Mouse (Mus musculus) embryonic facial prominence, embryonic 14.5 days (tissue): ENCODE measurements around the gene Limch1. TPM values are rescaled to one million over a fixed set of nuclear protein-coding genes. Genes with fewer than 3 reads are reported as not detected.
A peak's percentile ranks its signal among the peaks of the same experiment; 100 is the strongest.

Experiments
- ATAC-seq: fragments of 200-750 bp; cut with Nextera tagmentation; 2 replicates; pipeline ENCODE4 v1.8.0; 2017; ENCODE audit warnings: low read depth, moderate number of reproducible peaks, moderate TSS enrichment
- DNase-seq: peaks from one replicate; pipeline ENCODE4 v3.0.0-alpha.2; 2015; ENCODE audit warnings: low spot score
- H3K27ac ChIP-seq: fragments of 300-500 bp; sonication (generic); replicated peaks from 2 replicates; pipeline ENCODE4 v1.5.1; 2014; ENCODE audit warnings: low read depth, mild to moderate bottlenecking, low read length, moderate library complexity
- H3K27me3 ChIP-seq: fragments of 300-500 bp; sonication (generic); replicated peaks from 2 replicates; pipeline ENCODE4 v1.6.1; 2014; ENCODE audit warnings: low read length; ENCODE audit not compliant: control insufficient read depth, insufficient read depth
- H3K36me3 ChIP-seq: fragments of 300-500 bp; sonication (generic); 2 replicates; pipeline ENCODE4 v1.6.1; 2014; ENCODE audit warnings: low read length, mixed read lengths; ENCODE audit not compliant: control insufficient read depth, insufficient read depth
- H3K4me1 ChIP-seq: fragments of 300-500 bp; sonication (generic); 2 replicates; pipeline ENCODE4 v1.6.1; 2014; ENCODE audit warnings: antibody characterized with exemption, low read length; ENCODE audit not compliant: control insufficient read depth, insufficient read depth
- H3K4me2 ChIP-seq: fragments of 300-500 bp; sonication (generic); 2 replicates; pipeline ENCODE4 v1.6.1; 2014; ENCODE audit warnings: low read depth, mild to moderate bottlenecking, low read length, moderate library complexity, mixed read lengths
- H3K4me3 ChIP-seq: fragments of 300-500 bp; sonication (generic); 2 replicates; pipeline ENCODE4 v1.5.1; 2014; ENCODE audit warnings: low read depth, mild to moderate bottlenecking, low read length
- H3K9ac ChIP-seq: fragments of 300-500 bp; sonication (generic); 2 replicates; pipeline ENCODE4 v1.6.1; 2014; ENCODE audit warnings: low read depth, mild to moderate bottlenecking, low read length, moderate library complexity, mixed read lengths
- H3K9me3 ChIP-seq: fragments of 300-500 bp; sonication (generic); 2 replicates; pipeline ENCODE4 v1.6.1; 2016; ENCODE audit warnings: low read length; ENCODE audit not compliant: control insufficient read depth
- WGBS: fragments of 180-500 bp; shearing (Covaris S2); extraction: QIAGEN DNeasy Blood & Tissue Kit; methylation state at CpG from one replicate; pipeline ENCODE4 v1.1.7; 2014; 5-methylcytosine and 5-hydroxymethylcytosine counted together
- polyA plus RNA-seq: library from polyadenylated mRNA; unstranded; fragments of >200 nt; fragmentation: Nextera tagmentation; extraction: Ambion mirVana; gene quantifications from 2 replicates; pipeline ENCODE4 v1.2.1, GENCODE M21; 2014

Limch1 gene
- polyA plus RNA-seq, 1 experiment from 2014 or later = 71.1 TPM

- DNase-seq = peak; percentile 51
- no peak overlapping the region for H3K9ac ChIP-seq
- H3K4me3 ChIP-seq = no peak overlapping the region
- H3K36me3 ChIP-seq = no peaks in the 10 kb centered on the region
- H3K4me1 ChIP-seq = peaks cover 29% of the 10 kb centered on the region
- no peak for ATAC-seq
- H3K4me2 ChIP-seq = no peak overlapping the region
- peak overlapping the region; percentile 86 for H3K27ac ChIP-seq
- 0 out of 2 replicates have a peak, but pooled peaks cover 6% of the 10 kb centered on the region for H3K9me3 ChIP-seq
- no peaks in the 10 kb centered on the region for H3K27me3 ChIP-seq
- 65% methylated on average over 8 of the region's 8 CpGs for WGBS
These were observed 203.6 kb downstream of the Limch1 start for GRCm38 (mm10) chr5:66949098-66949692.

- ATAC-seq (no peak), DNase-seq (no peak)
- Histone ChIP-seq H3K36me3 (no peaks in the 10 kb centered on the region), H3K4me3 (no peak overlapping the region), H3K9ac (no peak overlapping the region), H3K9me3 (0 out of 2 replicates have a peak, but pooled peaks cover 6% of the 10 kb centered on the region), H3K4me1 (peaks cover 15% of the 10 kb centered on the region), H3K4me2 (no peak overlapping the region), H3K27ac (no peak overlapping the region), H3K27me3 (no peaks in the 10 kb centered on the region)
- 68% methylated on average over 3 of the region's 3 CpGs for WGBS
These were observed 207.7 kb downstream of the Limch1 start for GRCm38 (mm10) chr5:66953375-66953774.

- no peak overlapping the region for H3K27ac ChIP-seq
- H3K4me1 ChIP-seq = peaks cover 15% of the 10 kb centered on the region
- 0 out of 2 replicates have a peak, but pooled peaks cover 6% of the 10 kb centered on the region for H3K9me3 ChIP-seq
- ATAC-seq (no peak), DNase-seq (no peak)
- H3K27me3 ChIP-seq = no peaks in the 10 kb centered on the region
- H3K9ac ChIP-seq = no peak overlapping the region
- 75% methylated on average over 7 of the region's 7 CpGs for WGBS
- no peak overlapping the region for H3K4me3 ChIP-seq
- H3K4me2 ChIP-seq = no peak overlapping the region
- no peaks in the 10 kb centered on the region for H3K36me3 ChIP-seq
These were observed 208.5 kb downstream of the Limch1 start for GRCm38 (mm10) chr5:66953971-66954644.

GRCm38 (mm10) chr5:66955245-66955644, 209.6 kb downstream of the Limch1 start:
- Histone ChIP-seq H3K27ac (no peak overlapping the region), H3K9me3 (0 out of 2 replicates have a peak, but pooled peaks cover 6% of the 10 kb centered on the region), H3K4me3 (no peak overlapping the region), H3K4me1 (peaks cover 18% of the 10 kb centered on the region), H3K4me2 (no peak overlapping the region), H3K9ac (no peak overlapping the region), H3K27me3 (no peaks in the 10 kb centered on the region), H3K36me3 (no peaks in the 10 kb centered on the region)
- no peak for DNase-seq
- no peak for ATAC-seq
- WGBS = 84% methylated on average over 5 of the region's 5 CpGs

GRCm38 (mm10) chr5:66957656-66958055, 212.0 kb downstream of the Limch1 start:
- DNase-seq = peak; percentile 22
- Histone ChIP-seq H3K36me3 (no peaks in the 10 kb centered on the region), H3K9me3 (0 out of 2 replicates have a peak, but pooled peaks cover 4% of the 10 kb centered on the region), H3K27me3 (no peaks in the 10 kb centered on the region), H3K27ac (no peak overlapping the region), H3K4me3 (no peak overlapping the region), H3K9ac (no peak overlapping the region), H3K4me2 (no peak overlapping the region), H3K4me1 (peaks cover 23% of the 10 kb centered on the region)
- WGBS = 46% methylated on average over 10 of the region's 10 CpGs
- ATAC-seq = no peak

- Histone ChIP-seq H3K4me3 (no peak overlapping the region), H3K9ac (no peak overlapping the region), H3K36me3 (no peaks in the 10 kb centered on the region), H3K4me2 (no peak overlapping the region), H3K4me1 (peaks cover 23% of the 10 kb centered on the region), H3K27me3 (no peaks in the 10 kb centered on the region), H3K9me3 (no peaks in the 10 kb centered on the region), H3K27ac (no peak overlapping the region)
- DNase-seq (peak; percentile 77), ATAC-seq (no peak)
- 56% methylated on average over 8 of the region's 8 CpGs for WGBS
These were observed 212.5 kb downstream of the Limch1 start for GRCm38 (mm10) chr5:66958118-66958517.

GRCm38 (mm10) chr5:66959968-66960367, 214.3 kb downstream of the Limch1 start:
- 58% methylated on average over 8 of the region's 8 CpGs for WGBS
- Histone ChIP-seq H3K4me1 (peaks cover 23% of the 10 kb centered on the region), H3K27ac (no peak overlapping the region; the same call in 1 of the 2 replicates)

GRCm38 (mm10) chr5:66965442-66965841, 219.8 kb downstream of the Limch1 start:
- Histone ChIP-seq H3K9me3 (no peaks in the 10 kb centered on the region), H3K27me3 (no peaks in the 10 kb centered on the region), H3K27ac (no peak overlapping the region), H3K4me1 (peaks cover 41% of the 10 kb centered on the region), H3K4me2 (no peak overlapping the region), H3K9ac (no peak overlapping the region), H3K4me3 (no peak overlapping the region), H3K36me3 (no peaks in the 10 kb centered on the region)
- no peak for DNase-seq
- no peak for ATAC-seq
- WGBS = 41% methylated on average over 6 of the region's 6 CpGs

More at GRCm38 (mm10) chr5:66959968-66960367, 214.3 kb downstream of the Limch1 start:
- H3K27me3 ChIP-seq = no peaks in the 10 kb centered on the region
- ATAC-seq = peak; percentile 68; the same call in 1 of the 2 replicates
- no peaks in the 10 kb centered on the region for H3K9me3 ChIP-seq
- peak; percentile 80 for DNase-seq
- H3K4me2 ChIP-seq = no peak overlapping the region
- no peak overlapping the region for H3K9ac ChIP-seq
- no peak overlapping the region for H3K4me3 ChIP-seq
- H3K36me3 ChIP-seq = no peaks in the 10 kb centered on the region
